Mouse (Mus musculus): ENCODE data around the gene Hrh2. TPM values are rescaled to one million over a fixed set of nuclear protein-coding genes. Genes with fewer than 3 reads are reported as not detected.

The Hrh2 gene
- polyA plus RNA-seq, 2 experiments: 0.13 TPM; not detected in 1

DNA sequence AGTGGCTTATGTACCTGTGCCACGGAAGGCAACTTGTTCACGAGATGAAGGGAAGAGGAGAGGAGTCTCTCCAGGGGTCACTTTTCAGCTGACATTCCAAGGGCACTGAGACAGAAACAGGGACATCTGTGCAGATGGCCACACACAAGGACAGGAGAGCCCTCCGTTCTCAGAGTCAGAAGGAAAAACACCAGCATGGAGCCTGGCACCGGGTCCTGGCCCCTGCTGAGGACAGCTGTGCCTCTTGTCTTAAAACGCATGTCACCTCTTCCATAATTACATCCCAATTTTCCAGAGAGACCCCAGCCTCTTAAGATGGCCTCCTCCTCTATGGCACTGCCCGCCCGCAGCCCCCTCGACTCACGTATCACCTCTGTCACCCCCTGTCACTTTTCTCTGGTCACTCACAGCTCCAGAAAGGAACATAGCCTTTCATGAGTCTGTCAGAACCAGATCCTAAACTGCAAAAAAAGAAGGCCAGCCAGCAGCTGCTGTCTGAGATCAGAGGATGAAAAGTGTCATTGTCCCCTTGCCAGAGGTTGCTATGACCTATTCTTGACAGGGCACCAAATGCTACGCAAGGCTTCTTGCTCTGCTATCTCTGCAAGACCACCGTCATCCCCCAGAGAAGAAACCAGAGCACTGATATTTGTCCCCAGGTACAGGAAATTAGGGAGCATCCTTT is 59.8 kb downstream of the Hrh2 start:
- no peak for TF ChIP-seq POLR2A (IDR thresholded peaks at IDR 0.05; ENCODE audit: borderline replicate concordance, extremely low read depth, insufficient read depth, insufficient read length)
- WGBS: 82% methylated on average over 11 of the region's 11 CpGs
- Histone ChIP-seq H3K27ac (replicated peaks; ENCODE audit: low read depth, low read length) (no peak overlapping the region), H3K4me2 (replicated peaks; ENCODE audit: low read depth, low read length, severe bottlenecking) (no peak overlapping the region), H3K36me3 (ENCODE audit: control insufficient read depth, insufficient read depth, low read length) (no peaks in the 10 kb centered on the region), H3K9me3 (ENCODE audit: control insufficient read depth, low read length) (no peaks in the 10 kb centered on the region), H3K4me3 (replicated peaks; ENCODE audit: low read length) (no peak overlapping the region), H3K9ac (ENCODE audit: low read depth, low read length, severe bottlenecking) (no peak overlapping the region), H3K4me1 (ENCODE audit: control insufficient read depth, insufficient read depth, low read length) (peaks cover 11% of the 10 kb centered on the region), H3K27me3 (ENCODE audit: control insufficient read depth, insufficient read depth, low read length) (no peaks in the 10 kb centered on the region)
- DNase-seq (ENCODE audit: low spot score): no peak
- no peak for ATAC-seq (ENCODE audit: low FRiP score, low read depth)

DNA sequence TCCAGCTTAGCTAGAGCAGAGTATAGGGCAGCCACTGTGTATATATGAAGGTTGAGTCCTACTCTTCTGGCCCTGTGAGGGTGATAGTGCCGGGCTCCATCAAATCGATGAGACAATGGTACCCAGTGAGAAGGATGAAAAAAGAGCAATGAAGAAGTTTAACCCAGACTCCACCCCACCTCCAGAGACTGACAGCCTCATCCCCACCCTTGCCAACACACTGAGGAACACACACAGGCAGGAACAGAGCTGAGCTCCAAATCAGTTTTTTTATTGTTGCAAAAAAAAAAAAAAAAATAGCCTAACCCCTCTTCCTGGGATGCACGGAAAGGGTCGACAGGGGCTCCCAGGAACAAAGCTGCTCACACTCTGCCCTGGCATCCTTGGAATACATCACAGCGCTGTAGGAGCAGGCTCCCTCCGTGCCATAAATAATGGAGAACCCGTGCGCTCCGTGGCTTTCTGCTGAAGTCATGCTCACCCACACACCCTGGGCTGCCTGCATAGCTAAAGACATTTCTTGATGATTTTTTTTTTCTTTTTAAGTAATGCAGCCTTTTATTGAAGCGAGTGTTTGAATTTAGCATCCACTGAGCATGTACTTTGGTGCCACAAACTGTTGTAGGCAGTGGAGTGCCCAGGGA is 65.8 kb downstream of the Hrh2 start:
- Histone ChIP-seq H3K9me3 (ENCODE audit: control insufficient read depth, low read length) (no peaks in the 10 kb centered on the region), H3K4me3 (replicated peaks; ENCODE audit: low read length) (no peak overlapping the region), H3K36me3 (ENCODE audit: control insufficient read depth, insufficient read depth, low read length) (no peaks in the 10 kb centered on the region), H3K27me3 (ENCODE audit: control insufficient read depth, insufficient read depth, low read length) (no peaks in the 10 kb centered on the region), H3K27ac (replicated peaks; ENCODE audit: low read depth, low read length) (no peak overlapping the region), H3K4me2 (replicated peaks; ENCODE audit: low read depth, low read length, severe bottlenecking) (no peak overlapping the region), H3K9ac (ENCODE audit: low read depth, low read length, severe bottlenecking) (no peak overlapping the region), H3K4me1 (ENCODE audit: control insufficient read depth, insufficient read depth, low read length) (no peaks in the 10 kb centered on the region)
- DNase-seq (ENCODE audit: low spot score): no peak
- WGBS: 26% methylated on average over 10 of the region's 10 CpGs
- no peak for ATAC-seq (ENCODE audit: low FRiP score, low read depth)
- no peak for TF ChIP-seq POLR2A (IDR thresholded peaks at IDR 0.05; ENCODE audit: borderline replicate concordance, extremely low read depth, insufficient read depth, insufficient read length)

GRCm38 (mm10) chr13:54258231-54258743 is 66.4 kb downstream of the Hrh2 start:
- ATAC-seq (ENCODE audit: low FRiP score, low read depth): no peak
- 29% methylated on average over 8 of the region's 8 CpGs for WGBS

GRCm38 (mm10) chr13:54260318-54260717 is 68.4 kb downstream of the Hrh2 start:
- WGBS: 17% methylated on average over 8 of the region's 8 CpGs
- no peak overlapping the region for H3K27ac ChIP-seq (replicated peaks; ENCODE audit: low read depth, low read length)
- ATAC-seq (ENCODE audit: low FRiP score, low read depth): no peak

More at GRCm38 (mm10) chr13:54258231-54258743, 66.4 kb downstream of the Hrh2 start:
- H3K9me3 ChIP-seq (ENCODE audit: control insufficient read depth, low read length): no peaks in the 10 kb centered on the region
- H3K4me1 ChIP-seq (ENCODE audit: control insufficient read depth, insufficient read depth, low read length): no peaks in the 10 kb centered on the region
- H3K36me3 ChIP-seq (ENCODE audit: control insufficient read depth, insufficient read depth, low read length): no peaks in the 10 kb centered on the region
- no peak overlapping the region for H3K27ac ChIP-seq (replicated peaks; ENCODE audit: low read depth, low read length)
- TF ChIP-seq POLR2A (IDR thresholded peaks at IDR 0.05; ENCODE audit: borderline replicate concordance, extremely low read depth, insufficient read depth, insufficient read length): no peak
- H3K9ac ChIP-seq (ENCODE audit: low read depth, low read length, severe bottlenecking): no peak overlapping the region
- no peak overlapping the region for H3K4me2 ChIP-seq (replicated peaks; ENCODE audit: low read depth, low read length, severe bottlenecking)
- no peak for DNase-seq (ENCODE audit: low spot score)
- H3K4me3 ChIP-seq (replicated peaks; ENCODE audit: low read length): no peak overlapping the region
- H3K27me3 ChIP-seq (ENCODE audit: control insufficient read depth, insufficient read depth, low read length): no peaks in the 10 kb centered on the region

DNA sequence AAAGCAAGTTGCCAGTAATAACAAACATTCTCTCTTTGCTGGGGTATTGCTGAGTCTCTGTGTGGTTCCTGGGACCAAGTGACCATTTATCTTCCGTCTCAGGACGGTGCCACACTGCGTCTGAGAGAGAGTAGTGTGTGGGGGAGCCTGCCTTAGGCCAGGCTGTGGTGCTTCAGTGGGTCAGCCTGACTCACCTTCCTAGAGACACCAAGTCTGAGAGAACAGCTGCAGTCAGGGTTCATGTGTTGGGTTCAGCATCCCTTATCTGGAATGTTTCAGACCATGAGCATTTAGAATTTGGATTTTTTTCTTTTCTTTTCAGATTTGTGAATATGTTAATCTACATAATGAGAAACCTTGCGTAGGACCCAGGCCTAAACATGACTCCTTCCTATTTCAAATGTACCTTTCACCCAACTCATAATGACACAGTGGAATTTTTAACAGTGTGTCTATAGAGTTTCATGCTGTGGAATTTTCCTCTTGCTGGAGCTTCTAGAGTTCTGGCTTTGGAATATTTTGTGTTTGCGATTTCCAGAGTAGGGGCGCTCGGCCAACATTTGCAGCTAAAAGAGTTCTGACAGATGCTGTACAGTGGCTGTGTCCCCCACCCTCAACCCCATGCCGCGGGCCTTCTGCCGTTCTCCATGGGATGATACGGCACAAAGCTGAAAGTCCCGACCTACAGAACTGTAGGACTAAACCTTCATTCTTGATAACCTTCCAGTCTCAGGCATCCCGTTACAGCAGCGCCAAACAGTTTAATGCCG is 71.0 kb downstream of the Hrh2 start:
- 87% methylated on average over 15 of the region's 15 CpGs for WGBS
- no peak overlapping the region for H3K4me2 ChIP-seq (replicated peaks; ENCODE audit: low read depth, low read length, severe bottlenecking)
- ATAC-seq (ENCODE audit: low FRiP score, low read depth) (no peak), DNase-seq (ENCODE audit: low spot score) (no peak)
- no peak for TF ChIP-seq POLR2A (IDR thresholded peaks at IDR 0.05; ENCODE audit: borderline replicate concordance, extremely low read depth, insufficient read depth, insufficient read length)
- no peaks in the 10 kb centered on the region for H3K9me3 ChIP-seq (ENCODE audit: control insufficient read depth, low read length)
- H3K36me3 ChIP-seq (ENCODE audit: control insufficient read depth, insufficient read depth, low read length): no peaks in the 10 kb centered on the region
- H3K27me3 ChIP-seq (ENCODE audit: control insufficient read depth, insufficient read depth, low read length): no peaks in the 10 kb centered on the region
- H3K4me1 ChIP-seq (ENCODE audit: control insufficient read depth, insufficient read depth, low read length): no peaks in the 10 kb centered on the region
- no peak overlapping the region for H3K4me3 ChIP-seq (replicated peaks; ENCODE audit: low read length)
- no peak overlapping the region for H3K27ac ChIP-seq (replicated peaks; ENCODE audit: low read depth, low read length)
- H3K9ac ChIP-seq (ENCODE audit: low read depth, low read length, severe bottlenecking): no peak overlapping the region

More at GRCm38 (mm10) chr13:54260318-54260717, 68.4 kb downstream of the Hrh2 start:
- peak; percentile 20 for DNase-seq (ENCODE audit: low spot score)
- no peak for TF ChIP-seq POLR2A (IDR thresholded peaks at IDR 0.05; ENCODE audit: borderline replicate concordance, extremely low read depth, insufficient read depth, insufficient read length)
- Histone ChIP-seq H3K4me2 (replicated peaks; ENCODE audit: low read depth, low read length, severe bottlenecking) (no peak overlapping the region), H3K36me3 (ENCODE audit: control insufficient read depth, insufficient read depth, low read length) (no peaks in the 10 kb centered on the region), H3K4me1 (ENCODE audit: control insufficient read depth, insufficient read depth, low read length) (no peaks in the 10 kb centered on the region), H3K4me3 (replicated peaks; ENCODE audit: low read length) (no peak overlapping the region), H3K9ac (ENCODE audit: low read depth, low read length, severe bottlenecking) (no peak overlapping the region), H3K27me3 (ENCODE audit: control insufficient read depth, insufficient read depth, low read length) (no peaks in the 10 kb centered on the region), H3K9me3 (ENCODE audit: control insufficient read depth, low read length) (no peaks in the 10 kb centered on the region)
